Mouse (Mus musculus) stomach, embryonic 14.5 days (tissue): ENCODE data around the gene Ffar4. TPM values are rescaled to one million over a fixed set of nuclear protein-coding genes. Genes with fewer than 3 reads are reported as not detected.
A peak's percentile ranks its signal among the peaks of the same experiment; 100 is the strongest.

ENCODE experiments used
- ATAC-seq: fragments of 200-750 bp; cut with Nextera tagmentation; 2 replicates; pipeline ENCODE4 v1.8.0; 2017; ENCODE audit warnings: low read depth, moderate TSS enrichment; ENCODE audit not compliant: insufficient number of reproducible peaks, insufficient read depth, low FRiP score
- H3K27ac ChIP-seq: fragments of 300-500 bp; sonication (generic); 2 replicates; pipeline ENCODE4 v1.5.1; 2014; ENCODE audit warnings: mild to moderate bottlenecking, low read length, moderate library complexity, mixed read lengths
- H3K27me3 ChIP-seq: fragments of 300-500 bp; sonication (generic); 2 replicates; pipeline ENCODE4 v1.6.1; 2014; ENCODE audit warnings: low read length, control low read depth, mixed read lengths; ENCODE audit not compliant: control insufficient read depth, insufficient read depth
- H3K36me3 ChIP-seq: fragments of 300-500 bp; sonication (generic); 2 replicates; pipeline ENCODE4 v1.6.1; 2014; ENCODE audit warnings: mild to moderate bottlenecking, control low read depth, low read length, moderate library complexity, mixed read lengths; ENCODE audit not compliant: control insufficient read depth, insufficient read depth
- H3K4me1 ChIP-seq: fragments of 300-500 bp; sonication (generic); 2 replicates; pipeline ENCODE4 v1.6.1; 2014; ENCODE audit warnings: low read length, control low read depth, mixed read lengths; ENCODE audit not compliant: control insufficient read depth, insufficient read depth
- H3K4me2 ChIP-seq: fragments of 300-500 bp; sonication (generic); replicated peaks from 2 replicates; pipeline ENCODE4 v1.6.1; 2014; ENCODE audit warnings: low read depth, low read length, control low read depth
- H3K4me3 ChIP-seq: fragments of 300-500 bp; sonication (generic); 2 replicates; pipeline ENCODE4 v1.5.1; 2014; ENCODE audit warnings: low read depth, low read length, control low read depth
- H3K9ac ChIP-seq: fragments of 300-500 bp; sonication (generic); replicated peaks from 2 replicates; pipeline ENCODE4 v1.6.1; 2014; ENCODE audit warnings: low read depth, mild to moderate bottlenecking, control low read depth, low read length, moderate library complexity, mixed read lengths
- H3K9me3 ChIP-seq: fragments of 300-500 bp; sonication (generic); 2 replicates; pipeline ENCODE4 v1.6.1; 2016; ENCODE audit warnings: low read depth, low read length, control low read depth; ENCODE audit not compliant: control insufficient read depth
- WGBS: fragments of 180-500 bp; shearing (Covaris S2); extraction: QIAGEN DNeasy Blood & Tissue Kit; methylation state at CpG from one replicate; pipeline ENCODE4 v1.1.7; 2014; 5-methylcytosine and 5-hydroxymethylcytosine counted together
- polyA plus RNA-seq: library from polyadenylated mRNA; unstranded; fragments of >200 nt; fragmentation: Nextera tagmentation; extraction: Ambion mirVana; gene quantifications from 2 replicates; pipeline ENCODE4 v1.2.1, GENCODE M21; 2014

Ffar4 gene
- 4.3 and 6.2 TPM in 2 replicates for polyA plus RNA-seq

DNA sequence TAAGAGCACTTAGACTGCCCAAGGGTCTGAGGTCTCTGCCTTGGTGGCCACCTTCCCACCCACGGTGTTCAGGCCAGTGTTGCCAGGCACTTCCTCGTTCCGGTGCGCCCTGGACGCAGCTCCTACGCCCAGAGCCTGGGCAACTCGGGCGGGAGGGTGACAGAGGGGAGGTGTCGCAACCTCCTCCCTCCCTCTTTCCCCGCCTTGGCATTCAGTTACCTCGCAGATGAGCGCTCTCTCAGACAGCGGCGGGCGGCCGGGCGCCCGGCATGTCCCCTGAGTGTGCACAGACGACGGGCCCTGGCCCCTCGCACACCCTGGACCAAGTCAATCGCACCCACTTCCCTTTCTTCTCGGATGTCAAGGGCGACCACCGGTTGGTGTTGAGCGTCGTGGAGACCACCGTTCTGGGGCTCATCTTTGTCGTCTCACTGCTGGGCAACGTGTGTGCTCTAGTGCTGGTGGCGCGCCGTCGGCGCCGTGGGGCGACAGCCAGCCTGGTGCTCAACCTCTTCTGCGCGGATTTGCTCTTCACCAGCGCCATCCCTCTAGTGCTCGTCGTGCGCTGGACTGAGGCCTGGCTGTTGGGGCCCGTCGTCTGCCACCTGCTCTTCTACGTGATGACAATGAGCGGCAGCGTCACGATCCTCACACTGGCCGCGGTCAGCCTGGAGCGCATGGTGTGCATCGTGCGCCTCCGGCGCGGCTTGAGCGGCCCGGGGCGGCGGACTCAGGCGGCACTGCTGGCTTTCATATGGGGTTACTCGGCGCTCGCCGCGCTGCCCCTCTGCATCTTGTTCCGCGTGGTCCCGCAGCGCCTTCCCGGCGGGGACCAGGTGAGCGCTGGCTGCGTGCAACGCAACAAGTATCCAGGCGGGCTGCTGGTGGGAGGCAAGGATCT is at the start of gene Ffar4:
TSS of gene Ffar4 (plus strand) at position 214 of the 901 bp plus-strand sequence.
- Histone ChIP-seq H3K9me3 (no peaks in the 10 kb centered on the region), H3K4me2 (peak within 1 kb of the TSS; percentile 59), H3K9ac (no peak within 1 kb of the TSS), H3K27ac (no peak within 1 kb of the TSS), H3K4me3 (peak within 1 kb of the TSS; percentile 29), H3K4me1 (no peaks in the 10 kb centered on the region), H3K27me3 (peaks cover 16% of the 10 kb centered on the region), H3K36me3 (no peaks in the 10 kb centered on the region)
- ATAC-seq: peak; percentile 70
- WGBS: under 1% methylated on average over 77 of the region's 77 CpGs

DNA sequence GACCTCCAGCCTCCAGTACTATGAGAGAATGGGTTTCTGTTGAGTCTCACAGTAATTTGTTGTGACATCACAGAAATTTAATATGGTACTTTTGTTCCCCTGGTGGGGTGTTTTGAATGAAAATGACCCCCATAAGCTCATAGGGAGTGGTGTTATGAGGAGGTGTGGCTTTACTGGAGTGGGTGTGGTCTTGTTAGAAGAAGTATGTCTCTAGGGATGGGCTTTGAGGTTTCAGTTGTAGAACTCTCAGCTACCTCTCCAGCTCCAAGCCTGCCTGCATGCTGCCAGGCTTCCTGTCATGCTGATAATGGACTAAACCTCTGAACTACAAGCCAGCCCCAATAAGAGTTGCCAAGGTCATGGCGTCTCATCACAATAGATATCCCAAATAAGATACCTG is 47.2 kb upstream of the Ffar4 start:
- Histone ChIP-seq H3K9me3 (no peaks in the 10 kb centered on the region), H3K4me2 (no peak overlapping the region), H3K4me3 (no peak overlapping the region), H3K9ac (no peak overlapping the region), H3K27me3 (no peaks in the 10 kb centered on the region), H3K36me3 (no peaks in the 10 kb centered on the region), H3K27ac (no peak overlapping the region), H3K4me1 (no peaks in the 10 kb centered on the region; the same call in 1 of the 2 replicates)
- ATAC-seq: no peak
- 96% methylated on average over 1 of the region's 1 CpGs for WGBS

DNA sequence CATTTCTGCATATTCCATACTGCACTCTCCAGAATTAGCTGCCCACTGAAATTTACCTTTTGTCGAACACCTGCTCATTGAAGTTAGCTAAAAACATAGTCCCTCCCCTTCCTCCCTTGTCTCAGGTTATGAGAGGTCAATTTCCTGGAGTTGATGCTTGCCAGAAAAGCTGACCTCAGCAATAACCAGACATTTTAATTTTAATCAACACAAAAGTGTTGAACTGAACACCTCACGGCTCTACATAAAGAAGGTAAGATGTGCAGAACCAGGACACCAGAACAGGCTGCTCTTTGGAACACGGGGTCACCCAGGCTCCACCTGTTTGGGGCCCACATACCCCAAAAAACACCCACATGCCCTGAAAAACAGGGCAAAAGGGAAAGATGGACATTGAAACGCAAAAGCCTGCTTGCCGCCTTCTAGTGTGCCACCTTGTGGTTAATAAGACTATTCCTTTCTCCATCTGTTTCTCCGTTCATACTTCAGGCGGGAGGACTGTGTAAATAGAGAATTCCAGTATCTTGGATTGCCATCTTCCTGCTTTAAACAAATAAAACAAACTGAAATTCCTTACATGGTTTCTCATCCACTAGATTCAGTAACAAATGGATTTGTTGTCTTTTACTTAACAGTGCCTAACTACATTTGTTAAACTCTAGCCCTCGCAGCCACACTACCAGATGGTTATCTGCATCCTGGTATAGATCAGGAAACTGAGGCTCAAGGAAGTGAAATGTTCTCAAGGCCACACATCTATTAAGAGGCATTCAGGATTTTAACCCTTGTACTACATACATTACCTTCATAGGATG is 43.4 kb upstream of the Ffar4 start:
- H3K36me3 ChIP-seq: peaks cover 8% of the 10 kb centered on the region; the same call in 1 of the 2 replicates
- H3K9me3 ChIP-seq: no peaks in the 10 kb centered on the region
- H3K4me3 ChIP-seq: peak overlapping the region; percentile 77
- peaks cover 7% of the 10 kb centered on the region; the same call in 1 of the 2 replicates for H3K4me1 ChIP-seq
- H3K4me2 ChIP-seq: peak overlapping the region; percentile 67
- H3K27ac ChIP-seq: no peak overlapping the region
- no peak for ATAC-seq
- WGBS: 22% methylated on average over 8 of the region's 8 CpGs
- H3K27me3 ChIP-seq: no peaks in the 10 kb centered on the region
- 0 out of 2 replicates have a peak overlapping the region, but pooled peaks have one; percentile 36 for H3K9ac ChIP-seq

DNA sequence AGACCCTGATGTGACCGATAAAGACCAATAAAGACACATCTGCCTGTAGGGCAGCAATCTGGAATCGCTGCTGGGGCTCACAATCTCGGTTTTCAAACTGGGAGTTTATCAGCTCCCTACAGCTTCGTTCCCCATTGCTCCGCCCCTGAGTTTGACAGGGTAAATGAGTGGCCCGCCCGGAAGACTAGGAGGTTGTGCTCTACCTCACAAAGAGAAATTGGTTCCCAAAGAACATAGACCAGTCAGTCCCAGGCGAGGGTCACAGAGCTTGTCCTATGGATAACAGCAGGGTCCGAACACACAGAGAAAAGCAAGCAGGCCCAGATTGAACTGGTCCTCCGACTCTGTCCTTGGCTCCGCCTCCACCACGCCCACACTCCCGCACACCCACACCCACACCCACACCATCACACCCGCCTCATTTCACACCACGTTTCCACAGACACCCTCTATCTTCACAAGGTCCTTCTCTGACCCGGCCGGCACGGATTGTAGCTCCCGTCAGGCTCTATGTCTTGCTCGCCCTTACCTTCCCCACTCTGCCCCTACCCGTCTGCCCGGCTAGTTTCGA is 42.6 kb upstream of the Ffar4 start:
- Histone ChIP-seq H3K4me2 (peak overlapping the region; percentile 67), H3K4me1 (peaks cover 7% of the 10 kb centered on the region; the same call in 1 of the 2 replicates), H3K9me3 (no peaks in the 10 kb centered on the region), H3K9ac (peak overlapping the region; percentile 36; the same call in 1 of the 2 replicates), H3K27me3 (no peaks in the 10 kb centered on the region), H3K27ac (peak overlapping the region; percentile 27; the same call in 1 of the 2 replicates), H3K4me3 (peak overlapping the region; percentile 77), H3K36me3 (peaks cover 8% of the 10 kb centered on the region; the same call in 1 of the 2 replicates)
- peak; percentile 89 for ATAC-seq
- WGBS: 0% methylated on average over 23 of the region's 23 CpGs

DNA sequence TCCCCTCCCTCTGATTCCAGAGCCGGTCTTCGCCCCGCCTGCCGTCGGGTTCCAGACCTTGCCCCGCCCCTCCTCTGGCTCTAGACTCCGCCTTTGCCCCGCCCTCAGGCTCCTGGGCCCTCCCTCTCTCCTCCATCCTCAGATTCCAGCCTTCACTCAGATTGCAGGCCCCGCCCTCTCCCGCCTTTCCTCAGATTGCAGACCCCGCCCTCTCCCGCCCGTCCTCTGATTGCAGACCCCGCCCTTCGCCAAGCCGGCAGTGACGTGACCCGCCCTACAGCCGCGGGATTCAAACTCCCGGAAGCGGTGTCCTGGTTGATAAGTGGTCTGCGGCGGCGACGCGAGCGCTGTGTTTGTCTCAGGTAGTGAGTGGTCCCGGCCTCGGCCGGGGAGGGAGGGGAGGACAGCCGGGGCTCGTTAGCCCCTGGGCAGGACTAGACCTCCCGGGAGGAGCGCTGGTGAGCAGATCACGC is 42.1 kb upstream of the Ffar4 start, which contains the start of gene Cep55:
TSS of gene Cep55 (plus strand) at position 292 of the 473 bp plus-strand sequence.
- peaks cover 8% of the 10 kb centered on the region; the same call in 1 of the 2 replicates for H3K36me3 ChIP-seq
- no peaks in the 10 kb centered on the region for H3K27me3 ChIP-seq
- no peaks in the 10 kb centered on the region for H3K9me3 ChIP-seq
- H3K4me2 ChIP-seq: peak within 1 kb of the TSS; percentile 72
- peak within 1 kb of the TSS; percentile 35; the same call in 1 of the 2 replicates for H3K27ac ChIP-seq
- H3K4me3 ChIP-seq: peak within 1 kb of the TSS; percentile 77
- peaks cover 7% of the 10 kb centered on the region; the same call in 1 of the 2 replicates for H3K4me1 ChIP-seq
- H3K9ac ChIP-seq: peak within 1 kb of the TSS; percentile 73
- 1% methylated on average over 36 of the region's 36 CpGs for WGBS
- peak; percentile 95 for ATAC-seq

DNA sequence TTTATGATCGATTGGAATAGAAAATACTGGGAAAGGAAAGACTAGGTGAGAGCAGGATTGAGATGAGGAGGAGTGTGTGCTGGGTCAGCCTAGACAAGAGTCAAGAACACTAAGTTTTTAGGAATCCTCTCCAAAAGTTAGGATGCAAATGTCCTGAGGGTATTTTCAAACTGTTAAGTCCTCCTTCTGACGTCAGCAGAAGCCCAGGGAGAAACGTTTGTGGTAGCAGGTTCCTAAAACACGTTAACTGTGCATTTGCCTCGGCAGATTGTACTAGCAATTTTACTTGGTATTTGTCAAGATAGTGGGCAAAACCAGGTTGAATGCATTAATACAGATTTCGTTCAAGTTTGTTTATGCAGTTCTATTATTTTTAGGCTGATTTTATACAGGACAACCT is 41.1 kb upstream of the Ffar4 start:
- WGBS: 12% methylated on average over 6 of the region's 6 CpGs
- no peaks in the 10 kb centered on the region for H3K9me3 ChIP-seq
- peaks cover 17% of the 10 kb centered on the region for H3K36me3 ChIP-seq
- H3K9ac ChIP-seq: peak overlapping the region; percentile 73; the same call in 1 of the 2 replicates
- no peaks in the 10 kb centered on the region for H3K27me3 ChIP-seq
- H3K4me3 ChIP-seq: peak overlapping the region; percentile 77
- no peak for ATAC-seq
- H3K27ac ChIP-seq: no peak overlapping the region
- H3K4me2 ChIP-seq: peak overlapping the region; percentile 72
- H3K4me1 ChIP-seq: peaks cover 7% of the 10 kb centered on the region; the same call in 1 of the 2 replicates

DNA sequence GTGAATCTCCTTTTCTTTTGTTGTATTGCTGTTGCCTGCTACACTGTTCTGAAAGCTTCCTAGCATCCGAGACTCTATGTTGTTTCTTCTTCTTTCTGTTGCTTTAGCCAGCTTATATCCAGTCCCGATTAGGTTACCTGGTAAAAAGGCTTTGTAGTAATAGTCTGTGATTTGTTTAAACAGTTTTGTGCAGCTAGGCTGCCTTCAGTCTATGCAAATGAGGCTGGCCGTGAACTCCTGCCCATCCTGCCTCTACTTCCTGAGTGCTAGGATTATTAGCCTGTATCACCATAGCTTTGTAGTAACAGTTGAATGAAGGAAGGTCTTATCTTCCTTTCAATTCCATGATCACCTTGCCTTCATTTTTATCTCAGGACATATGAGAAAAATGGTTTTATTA is 40.6 kb upstream of the Ffar4 start:
- H3K4me3 ChIP-seq: peak overlapping the region; percentile 77
- H3K27ac ChIP-seq: no peak overlapping the region
- H3K9ac ChIP-seq: no peak overlapping the region
- H3K4me1 ChIP-seq: peaks cover 7% of the 10 kb centered on the region; the same call in 1 of the 2 replicates
- WGBS: 42% methylated on average over 3 of the region's 3 CpGs
- no peaks in the 10 kb centered on the region for H3K27me3 ChIP-seq
- H3K9me3 ChIP-seq: no peaks in the 10 kb centered on the region
- H3K36me3 ChIP-seq: peaks cover 22% of the 10 kb centered on the region
- H3K4me2 ChIP-seq: peak overlapping the region; percentile 72
- ATAC-seq: no peak
